Mouse (Mus musculus): ENCODE measurements around the gene Ncf1.

Gene Ncf1

DNA sequence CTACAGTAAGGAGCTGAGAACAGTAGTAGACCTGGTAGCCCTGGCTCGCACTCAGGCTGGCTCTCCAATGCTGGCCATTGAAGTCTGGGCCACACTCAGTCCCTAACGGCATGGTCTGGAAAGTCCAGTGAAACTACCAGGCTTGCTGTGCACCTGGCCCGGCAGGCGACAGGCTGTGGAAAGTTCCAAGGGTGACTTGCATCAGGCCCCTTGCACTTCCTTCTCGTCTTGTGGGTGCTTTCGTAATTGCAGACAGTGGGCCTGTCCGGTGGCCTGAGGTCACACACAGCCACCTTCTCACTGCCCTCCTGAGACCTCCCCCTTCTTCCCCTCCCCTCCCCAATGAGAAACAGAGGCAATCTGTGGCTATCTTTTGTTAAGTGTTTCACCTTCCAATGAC lies 3.1 kb upstream of the Ncf1 start:
- no peak overlapping the region for H3K4me3 ChIP-seq (replicated peaks; ENCODE audit: low read length)
- H3K4me1 ChIP-seq (replicated peaks; ENCODE audit: low read depth, low read length) = peaks cover 59% of the 10 kb centered on the region
- H3K27me3 ChIP-seq (ENCODE audit: insufficient read depth, low read length) = no peaks in the 10 kb centered on the region
- H3K9me3 ChIP-seq (ENCODE audit: low read length) = no peaks in the 10 kb centered on the region
- TF ChIP-seq CTCF (conservative IDR thresholded peaks at IDR 0.05; ENCODE audit: low read length) (no peak), POU5F1 (IDR thresholded peaks at IDR 0.05; ENCODE audit: borderline replicate concordance, low read length) (no peak)
- peaks cover 24% of the 10 kb centered on the region for H3K36me3 ChIP-seq (ENCODE audit: insufficient read depth, low read length)

GRCm38 (mm10) chr5:134232111-134232510 lies 2.7 kb upstream of the Ncf1 start:
- Histone ChIP-seq H3K4me3 (replicated peaks; ENCODE audit: low read length) (no peak overlapping the region), H3K27me3 (ENCODE audit: insufficient read depth, low read length) (0 out of 2 replicates have a peak, but pooled peaks cover 1% of the 10 kb centered on the region), H3K9me3 (ENCODE audit: low read length) (no peaks in the 10 kb centered on the region), H3K36me3 (ENCODE audit: insufficient read depth, low read length) (peaks cover 19% of the 10 kb centered on the region), H3K4me1 (replicated peaks; ENCODE audit: low read depth, low read length) (peaks cover 59% of the 10 kb centered on the region)
- TF ChIP-seq POU5F1 (IDR thresholded peaks at IDR 0.05; ENCODE audit: borderline replicate concordance, low read length) (no peak), NANOG (IDR thresholded peaks at IDR 0.05; ENCODE audit: borderline replicate concordance, low read length) (no peak), CTCF (conservative IDR thresholded peaks at IDR 0.05; ENCODE audit: low read length) (no peak)

- Histone ChIP-seq H3K9me3 (ENCODE audit: low read length) (no peaks in the 10 kb centered on the region), H3K27me3 (ENCODE audit: insufficient read depth, low read length) (0 out of 2 replicates have a peak, but pooled peaks cover 6% of the 10 kb centered on the region), H3K4me1 (replicated peaks; ENCODE audit: low read depth, low read length) (peaks cover 61% of the 10 kb centered on the region), H3K4me3 (replicated peaks; ENCODE audit: low read length) (no peak overlapping the region), H3K36me3 (ENCODE audit: insufficient read depth, low read length) (peaks cover 12% of the 10 kb centered on the region)
- no peak for TF ChIP-seq NANOG (IDR thresholded peaks at IDR 0.05; ENCODE audit: borderline replicate concordance, low read length)
- no peak for TF ChIP-seq POU5F1 (IDR thresholded peaks at IDR 0.05; ENCODE audit: borderline replicate concordance, low read length)
- no peak for TF ChIP-seq CTCF (conservative IDR thresholded peaks at IDR 0.05; ENCODE audit: low read length)
Observed at GRCm38 (mm10) chr5:134231376-134231775, 2.0 kb upstream of the Ncf1 start.

DNA sequence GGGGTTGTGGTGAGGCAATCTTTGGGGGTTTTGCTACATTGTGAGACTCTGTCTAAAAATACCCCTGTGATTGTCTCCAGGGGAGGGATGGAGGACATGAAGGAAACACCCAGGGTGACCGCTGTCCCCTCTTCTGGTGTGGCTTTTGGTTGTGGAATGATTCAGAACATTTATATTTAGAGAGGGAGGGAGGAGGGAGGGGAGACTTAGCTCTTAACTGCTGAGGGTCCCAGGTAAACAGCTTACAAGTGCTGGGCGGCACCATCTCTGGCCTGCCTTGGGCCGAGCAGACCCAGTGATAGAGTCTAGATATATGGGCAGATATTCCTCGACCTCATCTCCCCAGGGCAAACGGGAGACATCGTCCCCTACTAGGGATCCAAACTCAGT lies 1.2 kb downstream of the Ncf1 start:
- no peak overlapping the region for H3K4me3 ChIP-seq (replicated peaks; ENCODE audit: low read length)
- peaks cover 59% of the 10 kb centered on the region for H3K4me1 ChIP-seq (replicated peaks; ENCODE audit: low read depth, low read length)
- H3K27me3 ChIP-seq (ENCODE audit: insufficient read depth, low read length) = peaks cover 22% of the 10 kb centered on the region
- H3K36me3 ChIP-seq (ENCODE audit: insufficient read depth, low read length) = no peaks in the 10 kb centered on the region
- TF ChIP-seq POU5F1 (IDR thresholded peaks at IDR 0.05; ENCODE audit: borderline replicate concordance, low read length) (no peak), CTCF (conservative IDR thresholded peaks at IDR 0.05; ENCODE audit: low read length) (no peak), NANOG (IDR thresholded peaks at IDR 0.05; ENCODE audit: borderline replicate concordance, low read length) (no peak)
- no peaks in the 10 kb centered on the region for H3K9me3 ChIP-seq (ENCODE audit: low read length)

DNA sequence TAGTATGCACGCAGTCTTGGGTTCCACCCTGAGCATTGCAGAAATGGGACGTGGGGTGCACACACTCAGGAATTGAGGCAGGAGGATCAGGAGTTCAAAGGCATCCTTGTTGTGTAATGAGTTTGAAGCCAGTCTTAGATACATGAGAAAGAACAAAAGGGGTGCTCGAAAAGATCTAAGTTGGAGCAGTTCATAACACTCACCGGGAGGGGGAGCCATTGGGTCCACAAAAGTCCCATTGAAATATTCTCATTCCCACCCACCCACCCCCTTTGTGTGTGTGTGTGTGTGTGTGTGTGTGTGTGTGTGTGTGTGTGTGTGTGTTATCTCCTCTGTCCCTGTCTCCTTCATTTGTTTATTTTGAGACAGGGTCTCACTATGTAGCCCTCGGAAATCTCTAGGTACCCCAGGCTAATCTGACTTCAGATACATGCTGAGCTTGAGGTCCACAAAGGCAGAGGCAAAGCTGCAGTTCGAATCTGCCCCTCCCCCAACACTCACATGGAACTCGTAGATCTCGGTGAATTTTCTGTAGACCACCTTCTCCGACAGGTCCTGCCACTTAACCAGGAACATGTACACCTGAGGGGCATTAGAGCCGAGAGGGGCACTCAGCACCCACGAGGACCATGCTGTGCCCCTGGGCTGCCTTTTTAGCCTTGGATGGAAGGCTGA lies 1.7 kb downstream of the Ncf1 start:
- H3K4me3 ChIP-seq (replicated peaks; ENCODE audit: low read length) = no peak overlapping the region
- no peaks in the 10 kb centered on the region for H3K36me3 ChIP-seq (ENCODE audit: insufficient read depth, low read length)
- TF ChIP-seq POU5F1 (IDR thresholded peaks at IDR 0.05; ENCODE audit: borderline replicate concordance, low read length) (no peak), CTCF (conservative IDR thresholded peaks at IDR 0.05; ENCODE audit: low read length) (peak; percentile 28)
- no peaks in the 10 kb centered on the region for H3K9me3 ChIP-seq (ENCODE audit: low read length)
- peaks cover 56% of the 10 kb centered on the region for H3K4me1 ChIP-seq (replicated peaks; ENCODE audit: low read depth, low read length)
- peaks cover 27% of the 10 kb centered on the region for H3K27me3 ChIP-seq (ENCODE audit: insufficient read depth, low read length)

GRCm38 (mm10) chr5:134226946-134227345 lies 2.5 kb downstream of the Ncf1 start:
- H3K4me3 ChIP-seq (replicated peaks; ENCODE audit: low read length) = no peak overlapping the region
- H3K4me1 ChIP-seq (replicated peaks; ENCODE audit: low read depth, low read length) = peaks cover 56% of the 10 kb centered on the region
- H3K27me3 ChIP-seq (ENCODE audit: insufficient read depth, low read length) = peaks cover 35% of the 10 kb centered on the region
- H3K9me3 ChIP-seq (ENCODE audit: low read length) = no peaks in the 10 kb centered on the region
- H3K36me3 ChIP-seq (ENCODE audit: insufficient read depth, low read length) = no peaks in the 10 kb centered on the region
- TF ChIP-seq NANOG (IDR thresholded peaks at IDR 0.05; ENCODE audit: borderline replicate concordance, low read length) = no peak
- no peak for TF ChIP-seq POU5F1 (IDR thresholded peaks at IDR 0.05; ENCODE audit: borderline replicate concordance, low read length)
- TF ChIP-seq CTCF (conservative IDR thresholded peaks at IDR 0.05; ENCODE audit: low read length) = no peak

DNA sequence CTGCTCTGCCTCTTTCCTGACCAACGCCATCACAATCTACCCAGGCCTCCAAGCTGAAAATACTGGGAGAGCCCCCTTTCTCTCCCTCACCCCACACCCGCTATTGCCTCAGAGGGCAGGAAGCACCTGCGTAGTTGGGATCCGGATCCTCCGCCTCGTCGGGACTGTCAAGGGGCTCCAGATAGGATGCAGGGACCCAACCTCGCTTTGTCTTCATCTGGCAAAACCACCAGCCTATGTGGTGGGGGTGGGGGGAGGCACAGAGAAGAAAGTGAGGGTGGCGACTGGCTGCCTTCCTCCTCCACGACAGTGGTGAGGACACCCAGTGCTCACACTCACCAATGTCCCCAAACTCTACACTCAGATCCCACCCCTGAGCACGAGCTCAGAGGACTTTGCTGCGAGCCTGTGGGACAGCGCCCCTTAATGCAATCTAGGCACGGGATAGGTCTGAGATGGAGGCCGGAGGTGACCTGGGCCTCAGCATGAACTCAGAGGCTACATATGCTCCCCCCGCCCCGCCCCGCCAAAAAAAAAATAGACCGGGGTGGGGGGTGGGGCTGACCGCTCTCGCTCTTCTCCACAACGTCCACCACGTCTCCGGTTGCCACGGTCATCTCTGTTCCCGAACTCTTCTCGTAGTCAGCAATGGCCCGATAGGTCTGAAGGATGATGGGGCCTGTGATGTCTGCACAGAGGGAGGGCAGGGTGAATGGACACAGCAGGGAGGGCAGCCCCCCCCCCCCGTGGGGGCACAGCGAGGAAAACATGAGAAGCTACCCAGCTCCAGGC lies 4.1 kb downstream of the Ncf1 start:
- H3K4me3 ChIP-seq (replicated peaks; ENCODE audit: low read length) = peak overlapping the region; percentile 30; the same call in 1 of the 2 replicates
- H3K36me3 ChIP-seq (ENCODE audit: insufficient read depth, low read length) = no peaks in the 10 kb centered on the region
- peaks cover 51% of the 10 kb centered on the region for H3K27me3 ChIP-seq (ENCODE audit: insufficient read depth, low read length)
- no peak for TF ChIP-seq POU5F1 (IDR thresholded peaks at IDR 0.05; ENCODE audit: borderline replicate concordance, low read length)
- no peak for TF ChIP-seq CTCF (conservative IDR thresholded peaks at IDR 0.05; ENCODE audit: low read length)
- no peak for TF ChIP-seq NANOG (IDR thresholded peaks at IDR 0.05; ENCODE audit: borderline replicate concordance, low read length)
- H3K4me1 ChIP-seq (replicated peaks; ENCODE audit: low read depth, low read length) = peaks cover 52% of the 10 kb centered on the region
- H3K9me3 ChIP-seq (ENCODE audit: low read length) = no peaks in the 10 kb centered on the region

DNA sequence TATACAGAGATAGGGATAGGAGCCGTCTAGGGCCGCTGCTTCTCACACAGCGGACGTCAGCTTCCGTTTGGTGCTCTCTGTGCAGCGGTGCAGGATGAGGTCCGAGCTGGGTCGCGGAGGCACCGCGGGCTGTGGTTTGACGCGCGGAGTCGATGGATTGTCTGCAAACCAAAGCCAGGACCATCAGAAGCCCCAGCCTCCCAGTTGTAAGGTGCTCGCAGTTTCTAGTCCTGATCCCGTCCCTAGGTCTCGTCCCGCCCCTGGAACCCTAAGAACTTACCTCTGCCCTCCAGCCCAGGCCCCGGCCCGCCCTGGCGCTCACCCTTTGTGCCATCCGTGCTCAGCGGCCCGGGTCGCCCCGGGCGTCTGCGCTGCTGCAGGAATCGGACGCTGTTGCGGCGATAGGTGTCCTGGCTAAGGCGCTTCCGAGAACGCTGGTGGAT lies 7.7 kb downstream of the Ncf1 start:
- Histone ChIP-seq H3K27me3 (ENCODE audit: insufficient read depth, low read length) (peaks cover 74% of the 10 kb centered on the region), H3K9me3 (ENCODE audit: low read length) (peaks cover 15% of the 10 kb centered on the region), H3K36me3 (ENCODE audit: insufficient read depth, low read length) (no peaks in the 10 kb centered on the region; the same call in 1 of the 2 replicates), H3K4me1 (replicated peaks; ENCODE audit: low read depth, low read length) (peaks cover 39% of the 10 kb centered on the region), H3K4me3 (replicated peaks; ENCODE audit: low read length) (peak overlapping the region; percentile 73)
- TF ChIP-seq NANOG (IDR thresholded peaks at IDR 0.05; ENCODE audit: borderline replicate concordance, low read length) (no peak), POU5F1 (IDR thresholded peaks at IDR 0.05; ENCODE audit: borderline replicate concordance, low read length) (no peak), CTCF (conservative IDR thresholded peaks at IDR 0.05; ENCODE audit: low read length) (no peak)
